Mouse (Mus musculus): ENCODE results near the gene Pbx1. TPM values are rescaled to one million over a fixed set of nuclear protein-coding genes. Genes with fewer than 3 reads are reported as not detected.

Gene Pbx1
- total and polyA plus RNA-seq, 2 experiments from 2014 or later: 17.1 to 31.3 TPM

- DNase-seq (ENCODE audit: low spot score) (no peak), ATAC-seq (ENCODE audit: insufficient read depth, low read depth) (peak; percentile 36; the same call in 1 of the 2 replicates)
- H3K27ac ChIP-seq (ENCODE audit: low read depth): peak overlapping the region; percentile 34; the same call in 1 of the 2 replicates
- no peaks in the 10 kb centered on the region for H3K27me3 ChIP-seq (ENCODE audit: control insufficient read depth, insufficient read depth, low read length)
- H3K4me3 ChIP-seq (ENCODE audit: low read depth, low read length): no peak overlapping the region
- peaks cover 18% of the 10 kb centered on the region for H3K4me1 ChIP-seq (ENCODE audit: control insufficient read depth, insufficient read depth)
- H3K4me2 ChIP-seq (ENCODE audit: low read depth, low read length): 0 out of 2 replicates have a peak overlapping the region, but pooled peaks have one; percentile 33
- H3K36me3 ChIP-seq (replicated peaks; ENCODE audit: control insufficient read depth, insufficient read depth, low read length): peaks cover 50% of the 10 kb centered on the region
- TF ChIP-seq CTCF (IDR thresholded peaks at IDR 0.05; ENCODE audit: low read depth) (no peak), EP300 (IDR thresholded peaks at IDR 0.05; ENCODE audit: low read depth) (no peak)
- no peak overlapping the region for H3K9ac ChIP-seq (replicated peaks; ENCODE audit: low read depth, low read length)
- no peaks in the 10 kb centered on the region for H3K9me3 ChIP-seq (replicated peaks; ENCODE audit: control insufficient read depth, low read length)
- WGBS: 35% methylated on average over 3 of the region's 3 CpGs
Observed at GRCm38 (mm10) chr1:168197908-168198258, 234.2 kb downstream of the Pbx1 start.

GRCm38 (mm10) chr1:168197195-168197907, 234.7 kb downstream of the Pbx1 start:
- Histone ChIP-seq H3K27me3 (ENCODE audit: control insufficient read depth, insufficient read depth, low read length) (no peaks in the 10 kb centered on the region), H3K9me3 (replicated peaks; ENCODE audit: control insufficient read depth, low read length) (no peaks in the 10 kb centered on the region), H3K9ac (replicated peaks; ENCODE audit: low read depth, low read length) (no peak overlapping the region), H3K4me3 (ENCODE audit: low read depth, low read length) (no peak overlapping the region), H3K4me1 (ENCODE audit: control insufficient read depth, insufficient read depth) (peaks cover 18% of the 10 kb centered on the region), H3K4me2 (ENCODE audit: low read depth, low read length) (0 out of 2 replicates have a peak overlapping the region, but pooled peaks have one; percentile 33), H3K36me3 (replicated peaks; ENCODE audit: control insufficient read depth, insufficient read depth, low read length) (peaks cover 49% of the 10 kb centered on the region), H3K27ac (ENCODE audit: low read depth) (peak overlapping the region; percentile 34; the same call in 1 of the 2 replicates)
- peak; percentile 63 for DNase-seq (ENCODE audit: low spot score)
- WGBS: 53% methylated on average over 6 of the region's 6 CpGs
- no peak for TF ChIP-seq CTCF (IDR thresholded peaks at IDR 0.05; ENCODE audit: low read depth)
- 0 out of 2 replicates have a peak, but pooled peaks have one; percentile 29 for TF ChIP-seq EP300 (IDR thresholded peaks at IDR 0.05; ENCODE audit: low read depth)
- peak; percentile 64; the same call in 1 of the 2 replicates for ATAC-seq (ENCODE audit: insufficient read depth, low read depth)

- H3K9ac ChIP-seq (replicated peaks; ENCODE audit: low read depth, low read length): no peak overlapping the region
- peaks cover 13% of the 10 kb centered on the region for H3K4me1 ChIP-seq (ENCODE audit: control insufficient read depth, insufficient read depth)
- H3K36me3 ChIP-seq (replicated peaks; ENCODE audit: control insufficient read depth, insufficient read depth, low read length): peaks cover 27% of the 10 kb centered on the region
- 86% methylated on average over 7 of the region's 7 CpGs for WGBS
- H3K4me3 ChIP-seq (ENCODE audit: low read depth, low read length): no peak overlapping the region
- no peaks in the 10 kb centered on the region for H3K27me3 ChIP-seq (ENCODE audit: control insufficient read depth, insufficient read depth, low read length)
- TF ChIP-seq EP300 (IDR thresholded peaks at IDR 0.05; ENCODE audit: low read depth) (no peak), CTCF (IDR thresholded peaks at IDR 0.05; ENCODE audit: low read depth) (no peak)
- no peak for DNase-seq (ENCODE audit: low spot score)
- H3K27ac ChIP-seq (ENCODE audit: low read depth): no peak overlapping the region
- ATAC-seq (ENCODE audit: insufficient read depth, low read depth): no peak
- H3K4me2 ChIP-seq (ENCODE audit: low read depth, low read length): no peak overlapping the region
- no peaks in the 10 kb centered on the region for H3K9me3 ChIP-seq (replicated peaks; ENCODE audit: control insufficient read depth, low read length)
Observed at GRCm38 (mm10) chr1:168193364-168193763, 238.7 kb downstream of the Pbx1 start.

GRCm38 (mm10) chr1:168182816-168183215, 249.3 kb downstream of the Pbx1 start:
- H3K27ac ChIP-seq (ENCODE audit: low read depth): no peak overlapping the region
- no peaks in the 10 kb centered on the region for H3K9me3 ChIP-seq (replicated peaks; ENCODE audit: control insufficient read depth, low read length)
- ATAC-seq (ENCODE audit: insufficient read depth, low read depth) (no peak), DNase-seq (ENCODE audit: low spot score) (no peak)
- WGBS: 92% methylated on average over 8 of the region's 8 CpGs
- no peak for TF ChIP-seq CTCF (IDR thresholded peaks at IDR 0.05; ENCODE audit: low read depth)
- TF ChIP-seq EP300 (IDR thresholded peaks at IDR 0.05; ENCODE audit: low read depth): no peak
- no peak overlapping the region for H3K4me3 ChIP-seq (ENCODE audit: low read depth, low read length)
- H3K36me3 ChIP-seq (replicated peaks; ENCODE audit: control insufficient read depth, insufficient read depth, low read length): peaks cover 22% of the 10 kb centered on the region
- no peak overlapping the region for H3K4me2 ChIP-seq (ENCODE audit: low read depth, low read length)
- no peak overlapping the region for H3K9ac ChIP-seq (replicated peaks; ENCODE audit: low read depth, low read length)
- H3K27me3 ChIP-seq (ENCODE audit: control insufficient read depth, insufficient read depth, low read length): no peaks in the 10 kb centered on the region
- H3K4me1 ChIP-seq (ENCODE audit: control insufficient read depth, insufficient read depth): peaks cover 42% of the 10 kb centered on the region

GRCm38 (mm10) chr1:168180622-168181441, 251.2 kb downstream of the Pbx1 start:
- H3K27ac ChIP-seq (ENCODE audit: low read depth): peak overlapping the region; percentile 78
- TF ChIP-seq EP300 (IDR thresholded peaks at IDR 0.05; ENCODE audit: low read depth): peak; percentile 95
- no peak for TF ChIP-seq CTCF (IDR thresholded peaks at IDR 0.05; ENCODE audit: low read depth)
- H3K9ac ChIP-seq (replicated peaks; ENCODE audit: low read depth, low read length): no peak overlapping the region
- peaks cover 18% of the 10 kb centered on the region for H3K36me3 ChIP-seq (replicated peaks; ENCODE audit: control insufficient read depth, insufficient read depth, low read length)
- 23% methylated on average over 9 of the region's 9 CpGs for WGBS
- peak; percentile 94 for ATAC-seq (ENCODE audit: insufficient read depth, low read depth)
- peaks cover 35% of the 10 kb centered on the region for H3K4me1 ChIP-seq (ENCODE audit: control insufficient read depth, insufficient read depth)
- no peaks in the 10 kb centered on the region for H3K27me3 ChIP-seq (ENCODE audit: control insufficient read depth, insufficient read depth, low read length)
- no peak overlapping the region for H3K4me3 ChIP-seq (ENCODE audit: low read depth, low read length)
- no peak overlapping the region for H3K4me2 ChIP-seq (ENCODE audit: low read depth, low read length)
- DNase-seq (ENCODE audit: low spot score): peak; percentile 91
- no peaks in the 10 kb centered on the region for H3K9me3 ChIP-seq (replicated peaks; ENCODE audit: control insufficient read depth, low read length)
